ENCODE assay signal across 1 mouse cellular context in the genomic region with DNA sequence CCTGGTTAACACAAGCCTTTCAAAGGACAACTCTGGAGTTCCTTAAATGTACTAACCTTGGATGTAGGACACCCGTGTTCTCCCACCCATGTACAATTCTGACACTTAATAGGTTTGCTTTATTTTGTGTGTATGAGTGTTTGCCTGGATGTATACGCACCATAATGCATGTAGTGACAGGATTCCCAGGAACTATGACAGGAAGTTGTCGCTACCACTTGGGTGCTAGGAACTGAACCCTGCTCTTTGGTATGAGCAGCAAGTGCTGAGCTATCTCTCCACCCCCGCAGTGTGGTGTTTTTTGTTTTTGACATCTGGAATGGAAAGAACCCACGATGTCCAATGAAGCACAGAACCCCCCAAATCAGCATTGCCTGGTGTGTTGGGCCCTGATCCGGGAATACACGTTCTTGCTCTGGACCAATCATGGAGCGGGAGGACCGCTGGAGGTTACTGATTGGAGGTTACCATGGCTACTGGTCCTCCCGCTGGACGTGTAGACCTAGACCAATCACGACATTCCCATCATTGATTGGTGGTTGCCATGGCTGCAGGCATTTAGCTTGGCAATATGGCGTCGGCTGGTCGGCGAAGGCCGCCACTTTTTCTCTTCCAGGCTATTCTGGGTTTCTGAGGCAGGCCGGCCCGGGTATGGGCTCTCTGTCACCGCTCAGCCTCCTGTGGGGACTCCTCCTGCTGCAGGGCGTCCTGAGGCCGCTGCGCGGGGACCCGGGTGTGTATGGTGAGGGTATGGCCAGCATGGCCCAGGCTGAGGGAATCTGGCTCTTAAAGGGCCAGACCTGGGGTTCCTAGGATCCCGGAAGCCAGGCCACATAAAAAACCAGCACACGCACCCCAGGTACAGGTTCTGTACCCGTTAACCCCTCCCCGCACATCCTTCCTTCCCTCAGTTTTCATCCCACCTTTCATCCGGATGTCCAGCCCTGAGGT.
TF ChIP-seq lines count a peak whose summit lies in the region.

No protein-coding gene starts in this region.

TF ChIP-seq in C2C12, 6 proteins besides CTCF, POLR2A, EP300 and RAD21:
- no peak for TF ChIP-seq CEBPB (IDR thresholded peaks at IDR 0.05; ENCODE audit: low read depth)
- no peak for TF ChIP-seq MAX (IDR thresholded peaks at IDR 0.05)
- TF ChIP-seq MYOG (IDR thresholded peaks at IDR 0.05; ENCODE audit: control insufficient read depth, extremely low read depth, insufficient read length): no peak
- no peak for TF ChIP-seq FOSL1 (IDR thresholded peaks at IDR 0.05; ENCODE audit: insufficient read depth, low read length, poor library complexity, severe bottlenecking)
- TF ChIP-seq USF1 (IDR thresholded peaks at IDR 0.05; ENCODE audit: low read depth): no peak
- TF ChIP-seq MYOD1 (IDR thresholded peaks at IDR 0.05; ENCODE audit: control insufficient read depth, insufficient read length, low read depth): no peak
